In genomic region chr6:44204477-44204876, GRCm38 (mm10) we compare ENCODE assay signal across 26 mouse cellular contexts.
DNase-seq lines count a peak whose midpoint lies in the region; ATAC-seq and TF ChIP-seq lines count a peak whose summit lies in the region.
"Had no signal": no experiment of that assay in that cellular context is flagged by ENCODE, and none has a peak within 500 bp of the region (broad histone marks: within the 10 kb centered on the region; RNA-seq: fewer than 3 reads in every experiment).

No protein-coding gene starts in this region.

- no peak for TF ChIP-seq POLR2A in ES-Bruce4 (IDR thresholded peaks at IDR 0.05; ENCODE audit: insufficient read depth, low read length)

- no peaks in the 10 kb centered on the region for H3K36me3 ChIP-seq in ES-Bruce4 (ENCODE audit: control insufficient read depth, insufficient read depth, low read length, poor library complexity, severe bottlenecking)
- H3K36me3 ChIP-seq in ES-E14 (ENCODE audit: control insufficient read depth, insufficient read depth, low read length, poor library complexity, severe bottlenecking): no peaks in the 10 kb centered on the region
- no peaks in the 10 kb centered on the region for H3K36me3 ChIP-seq in forebrain, embryonic 14.5 days (ENCODE audit: control insufficient read depth, insufficient read depth, low read length)
- H3K36me3 ChIP-seq: embryonic facial prominence, embryonic 12.5 days; embryonic facial prominence, embryonic 15.5 days; forebrain, embryonic 15.5 days; heart, embryonic 10.5 days; heart, embryonic 13.5 days had no signal

- DNase-seq in ES-E14 (ENCODE audit: low read depth, low spot score) (no peak), ZHBTc4 (ENCODE audit: low read depth, low spot score) (peak; percentile 92)
- DNase-seq in large intestine, adult 2 months (ENCODE audit: low read depth, low spot score): peak; percentile 45
- DNase-seq in forebrain, embryonic 14.5 days (ENCODE audit: low spot score): no peak
- no peak for DNase-seq in left cerebral cortex, adult 2 months (ENCODE audit: extremely low spot score in 1 of 2, low spot score in 2 of 2)
- no peak for DNase-seq in spleen, postnatal 4 days (ENCODE audit: low spot score in 2 of 2)
- DNase-seq in T-cell, adult 2 months (ENCODE audit: low spot score): no peak
- DNase-seq: adrenal gland, postnatal 10 days; adrenal gland, postnatal 36 days; cerebellum, adult 18-20 months; cerebellum, adult 9-10 months; cerebellum, postnatal 14 days; gastrocnemius, postnatal 36 days; heart, adult 2 months; heart, postnatal 14 days; heart, postnatal 4 days had no signal

- intact Hi-C loops in left cerebral cortex, adult 2 months (cut with DNase I): no loop called here

- H3K9ac ChIP-seq in ES-Bruce4 (ENCODE audit: low read depth, poor library complexity, severe bottlenecking) (no peak overlapping the region), ES-E14 (ENCODE audit: insufficient read depth, low read depth, low read length, poor library complexity, severe bottlenecking) (no peak overlapping the region)
- no peak overlapping the region for H3K9ac ChIP-seq in forebrain, embryonic 14.5 days (ENCODE audit: low read length)
- H3K9ac ChIP-seq: embryonic facial prominence, embryonic 12.5 days; embryonic facial prominence, embryonic 15.5 days; forebrain, embryonic 15.5 days; heart, embryonic 13.5 days; hindbrain, embryonic 14.5 days had no signal

- no peaks in the 10 kb centered on the region for H3K4me1 ChIP-seq in ES-Bruce4 (ENCODE audit: control insufficient read depth, insufficient read depth, low read length)
- no peaks in the 10 kb centered on the region; a peak in 1 of 4 replicates for H3K4me1 ChIP-seq in ES-E14 (ENCODE audit: control insufficient read depth in 2 of 2, insufficient read depth in 2 of 2, low read length in 2 of 2, poor library complexity in 1 of 2)
- no peaks in the 10 kb centered on the region for H3K4me1 ChIP-seq in forebrain, embryonic 14.5 days (ENCODE audit: control insufficient read depth, insufficient read depth, low read length)
- H3K4me1 ChIP-seq: embryonic facial prominence, embryonic 12.5 days; embryonic facial prominence, embryonic 15.5 days; forebrain, embryonic 15.5 days; heart, embryonic 10.5 days; heart, embryonic 13.5 days had no signal

- H3K27me3 ChIP-seq in ES-Bruce4 (ENCODE audit: control insufficient read depth, insufficient read depth, low read length, poor library complexity, severe bottlenecking): no peaks in the 10 kb centered on the region
- H3K27me3 ChIP-seq in forebrain, embryonic 14.5 days (replicated peaks; ENCODE audit: control insufficient read depth, insufficient read depth, low read length): no peaks in the 10 kb centered on the region
- H3K27me3 ChIP-seq: embryonic facial prominence, embryonic 12.5 days; embryonic facial prominence, embryonic 15.5 days; forebrain, embryonic 15.5 days; heart, embryonic 13.5 days had no signal

- no peak for ATAC-seq in forebrain, embryonic 14.5 days
- ATAC-seq: CD4-positive, CD25-positive, alpha-beta regulatory T cell, adult 4 months; forebrain, embryonic 15.5 days; hindbrain, postnatal 0 days; inflammation-experienced regulatory T-cells, adult 6 months had no signal

- in situ Hi-C loops in ES-E14 (cut with MboI; ENCODE audit: low sequenced_read_pairs in 2 of 2, unreplicated experiment in 2 of 2): no loop called here

- H3K4me3 ChIP-seq in ES-Bruce4 (ENCODE audit: low read depth, low read length) (no peak overlapping the region), ES-E14 (ENCODE audit: insufficient read depth in 1 of 2, low read depth in 1 of 2, low read length in 2 of 2, poor library complexity in 1 of 2, severe bottlenecking in 1 of 2) (peak overlapping the region; percentile 37 to 42)
- no peak overlapping the region for H3K4me3 ChIP-seq in forebrain, embryonic 14.5 days (ENCODE audit: low read depth, low read length)
- no peak overlapping the region for H3K4me3 ChIP-seq in left cerebral cortex, adult 2 months
- H3K4me3 ChIP-seq: embryonic facial prominence, embryonic 12.5 days; embryonic facial prominence, embryonic 15.5 days; forebrain, embryonic 15.5 days; heart, adult 2 months; heart, embryonic 10.5 days; heart, embryonic 13.5 days had no signal

- TF ChIP-seq EP300 in ES-Bruce4 (IDR thresholded peaks at IDR 0.05; ENCODE audit: insufficient read depth, low read depth, low read length): no peak

- H3K9me3 ChIP-seq in ES-Bruce4 (replicated peaks; ENCODE audit: control insufficient read depth, insufficient read depth, low read length, poor library complexity, severe bottlenecking) (no peaks in the 10 kb centered on the region), ES-E14 (ENCODE audit: control insufficient read depth, insufficient read depth, low read depth, low read length) (no peaks in the 10 kb centered on the region)
- no peaks in the 10 kb centered on the region for H3K9me3 ChIP-seq in forebrain, embryonic 14.5 days (replicated peaks; ENCODE audit: control insufficient read depth, low read length)
- H3K9me3 ChIP-seq: embryonic facial prominence, embryonic 12.5 days; embryonic facial prominence, embryonic 15.5 days; forebrain, embryonic 15.5 days; heart, embryonic 10.5 days; heart, embryonic 13.5 days had no signal

- no peak for TF ChIP-seq CTCF in ES-Bruce4 (IDR thresholded peaks at IDR 0.05; ENCODE audit: low read depth, low read length)
- no peak for TF ChIP-seq CTCF in left cerebral cortex, adult 2 months (IDR thresholded peaks at IDR 0.05)

- H3K27ac ChIP-seq in ES-Bruce4 (ENCODE audit: insufficient read depth, low read length) (peak overlapping the region; percentile 56; the same call in 1 of the 2 replicates), ES-E14 (ENCODE audit: insufficient read depth, low read depth, low read length, poor library complexity, severe bottlenecking) (peak overlapping the region; percentile 45; the same call in 1 of the 2 replicates)
- no peak overlapping the region for H3K27ac ChIP-seq in forebrain, embryonic 14.5 days (ENCODE audit: low read depth, low read length)
- H3K27ac ChIP-seq in left cerebral cortex, adult 2 months: no peak overlapping the region
- H3K27ac ChIP-seq: embryonic facial prominence, embryonic 12.5 days; embryonic facial prominence, embryonic 15.5 days; forebrain, embryonic 15.5 days; heart, adult 2 months; heart, embryonic 10.5 days; heart, embryonic 13.5 days; hindbrain, embryonic 14.5 days; hindbrain, postnatal 0 days had no signal

- 35% methylated on average over 1 of the region's 1 CpGs for whole genome bisulfite sequencing in large intestine, adult 2 months
- WGBS in forebrain, embryonic 14.5 days: 94% methylated on average over 1 of the region's 1 CpGs

- H3K4me2 ChIP-seq in forebrain, embryonic 14.5 days (ENCODE audit: low read length): no peak overlapping the region
- H3K4me2 ChIP-seq: embryonic facial prominence, embryonic 12.5 days; embryonic facial prominence, embryonic 15.5 days; forebrain, embryonic 15.5 days; heart, embryonic 13.5 days; hindbrain, embryonic 14.5 days had no signal

TF ChIP-seq in ES-E14, 5 proteins besides CTCF, POLR2A, EP300 and RAD21:
- no peak for TF ChIP-seq HCFC1 (IDR thresholded peaks at IDR 0.05; ENCODE audit: borderline replicate concordance, insufficient read depth, low read length)
- no peak for TF ChIP-seq ZC3H11A (IDR thresholded peaks at IDR 0.05; ENCODE audit: borderline replicate concordance, low read depth, low read length)
- TF ChIP-seq ZNF384 (IDR thresholded peaks at IDR 0.05; ENCODE audit: low read depth, low read length): no peak
- TF ChIP-seq MAFK (IDR thresholded peaks at IDR 0.05; ENCODE audit: insufficient read depth, low read depth, low read length): no peak
- TF ChIP-seq CHD2 (IDR thresholded peaks at IDR 0.05; ENCODE audit: low read depth, low read length): no peak

Comparison
In these comparisons a context has a peak if more than half of its experiments do, and no peak if none do; other contexts are left out.
1. H3K27ac ChIP-seq: peak in ES-Bruce4 (single experiment) and ES-E14 (single experiment); none in forebrain, embryonic 14.5 days (single experiment) and left cerebral cortex, adult 2 months (single experiment).
2. H3K4me3 ChIP-seq: peak in ES-E14 (2 of 2); none in ES-Bruce4 (single experiment), forebrain, embryonic 14.5 days (single experiment) and left cerebral cortex, adult 2 months (single experiment).
3. DNase-seq: peak in ZHBTc4 (single experiment) and large intestine, adult 2 months (single experiment); none in ES-E14 (single experiment), forebrain, embryonic 14.5 days (single experiment), left cerebral cortex, adult 2 months (0 of 2), spleen, postnatal 4 days (0 of 2) and T-cell, adult 2 months (single experiment).